Mouse (Mus musculus) forebrain, embryonic 14.5 days (tissue): ENCODE measurements around the gene Prkaca. TPM values are rescaled to one million over a fixed set of nuclear protein-coding genes. Genes with fewer than 3 reads are reported as not detected.

Experiments used
- ATAC-seq: fragments of 200-750 bp; cut with Nextera tagmentation; 2 replicates; pipeline ENCODE4 v1.8.0; 2017; ENCODE audit warnings: mild to moderate bottlenecking, moderate library complexity
- DNase-seq: peaks from one replicate; pipeline ENCODE4 v3.0.0-alpha.2; 2015; ENCODE audit warnings: low spot score
- H3K27ac ChIP-seq: fragments of 300-500 bp; sonication (generic); 2 replicates; pipeline ENCODE4 v1.5.1; 2014; ENCODE audit warnings: low read depth, mild to moderate bottlenecking, control low read depth, low read length, moderate library complexity
- H3K27me3 ChIP-seq: fragments of 300-500 bp; sonication (generic); replicated peaks from 2 replicates; pipeline ENCODE4 v1.6.1; 2014; ENCODE audit warnings: low read length, control low read depth, mixed read lengths; ENCODE audit not compliant: control insufficient read depth, insufficient read depth
- H3K36me3 ChIP-seq: fragments of 300-500 bp; sonication (generic); 2 replicates; pipeline ENCODE4 v1.6.1; 2014; ENCODE audit warnings: low read length, control low read depth; ENCODE audit not compliant: control insufficient read depth, insufficient read depth
- H3K4me1 ChIP-seq: fragments of 300-500 bp; sonication (generic); 2 replicates; pipeline ENCODE4 v1.6.1; 2014; ENCODE audit warnings: antibody characterized with exemption, low read length, control low read depth; ENCODE audit not compliant: control insufficient read depth, insufficient read depth
- H3K4me2 ChIP-seq: fragments of 300-500 bp; sonication (generic); 2 replicates; pipeline ENCODE4 v1.6.1; 2014; ENCODE audit warnings: mild to moderate bottlenecking, control low read depth, low read length
- H3K4me3 ChIP-seq: fragments of 300-500 bp; sonication (generic); 2 replicates; pipeline ENCODE4 v1.5.1; 2014; ENCODE audit warnings: low read depth, low read length, control low read depth
- H3K9ac ChIP-seq: fragments of 300-500 bp; sonication (generic); 2 replicates; pipeline ENCODE4 v1.6.1; 2014; ENCODE audit warnings: mild to moderate bottlenecking, low read length, control low read depth, moderate library complexity
- H3K9me3 ChIP-seq: fragments of 300-500 bp; sonication (generic); replicated peaks from 2 replicates; pipeline ENCODE4 v1.6.1; 2016; ENCODE audit warnings: low read length, control low read depth, mixed read lengths; ENCODE audit not compliant: control insufficient read depth
- WGBS: fragments of 180-500 bp; shearing (Covaris S2); extraction: QIAGEN DNeasy Blood & Tissue Kit; methylation state at CpG from one replicate; pipeline ENCODE4 v1.1.7; 2014; 5-methylcytosine and 5-hydroxymethylcytosine counted together
- polyA plus RNA-seq: library from polyadenylated mRNA; unstranded; fragments of >200 nt; fragmentation: Nextera tagmentation; extraction: Ambion mirVana; gene quantifications from 2 replicates; pipeline ENCODE4 v1.2.1, GENCODE M21; 2014

Prkaca gene
- polyA plus RNA-seq, 1 experiment from 2014 or later = 117 TPM

DNA sequence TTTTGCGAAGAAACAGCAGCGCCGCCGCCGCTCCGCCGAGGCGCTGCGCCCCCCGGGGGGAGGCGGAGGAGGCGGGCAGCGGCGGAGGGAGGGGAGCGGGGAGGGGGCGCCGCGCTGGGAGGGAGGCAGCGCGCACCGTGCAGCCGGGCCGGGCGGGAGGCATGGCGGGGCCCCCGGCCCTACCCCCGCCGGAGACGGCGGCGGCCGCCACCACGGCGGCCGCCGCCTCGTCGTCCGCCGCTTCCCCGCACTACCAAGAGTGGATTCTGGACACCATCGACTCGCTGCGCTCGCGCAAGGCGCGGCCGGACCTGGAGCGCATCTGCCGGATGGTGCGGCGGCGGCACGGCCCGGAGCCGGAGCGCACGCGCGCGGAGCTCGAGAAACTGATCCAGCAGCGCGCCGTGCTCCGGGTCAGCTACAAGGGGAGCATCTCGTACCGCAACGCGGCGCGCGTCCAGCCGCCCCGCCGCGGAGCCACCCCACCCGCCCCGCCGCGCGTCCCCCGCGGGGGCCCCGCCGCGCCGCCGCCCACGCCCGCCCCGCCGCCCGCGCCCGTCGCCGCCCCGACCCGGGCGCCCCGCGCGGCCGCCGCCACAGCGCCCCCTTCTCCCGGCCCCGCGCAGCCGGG is 24.8 kb downstream of the Prkaca start, which contains the start of gene Samd1:
Gene Samd1 (plus strand): TSS at position 162 of the 631 bp plus-strand sequence.
- peak within 1 kb of the TSS; percentile 76 for H3K4me3 ChIP-seq
- H3K27me3 ChIP-seq = peaks cover 10% of the 10 kb centered on the region
- H3K9me3 ChIP-seq = no peaks in the 10 kb centered on the region
- H3K36me3 ChIP-seq = peaks cover 34% of the 10 kb centered on the region
- 1% methylated on average over 35 of the region's 112 CpGs for WGBS
- H3K4me2 ChIP-seq = peak within 1 kb of the TSS; percentile 85
- peak; percentile 24 for ATAC-seq
- peaks cover 15% of the 10 kb centered on the region for H3K4me1 ChIP-seq
- peak within 1 kb of the TSS; percentile 97 for H3K27ac ChIP-seq
- H3K9ac ChIP-seq = peak within 1 kb of the TSS; percentile 84
- peak; percentile 73 for DNase-seq

DNA sequence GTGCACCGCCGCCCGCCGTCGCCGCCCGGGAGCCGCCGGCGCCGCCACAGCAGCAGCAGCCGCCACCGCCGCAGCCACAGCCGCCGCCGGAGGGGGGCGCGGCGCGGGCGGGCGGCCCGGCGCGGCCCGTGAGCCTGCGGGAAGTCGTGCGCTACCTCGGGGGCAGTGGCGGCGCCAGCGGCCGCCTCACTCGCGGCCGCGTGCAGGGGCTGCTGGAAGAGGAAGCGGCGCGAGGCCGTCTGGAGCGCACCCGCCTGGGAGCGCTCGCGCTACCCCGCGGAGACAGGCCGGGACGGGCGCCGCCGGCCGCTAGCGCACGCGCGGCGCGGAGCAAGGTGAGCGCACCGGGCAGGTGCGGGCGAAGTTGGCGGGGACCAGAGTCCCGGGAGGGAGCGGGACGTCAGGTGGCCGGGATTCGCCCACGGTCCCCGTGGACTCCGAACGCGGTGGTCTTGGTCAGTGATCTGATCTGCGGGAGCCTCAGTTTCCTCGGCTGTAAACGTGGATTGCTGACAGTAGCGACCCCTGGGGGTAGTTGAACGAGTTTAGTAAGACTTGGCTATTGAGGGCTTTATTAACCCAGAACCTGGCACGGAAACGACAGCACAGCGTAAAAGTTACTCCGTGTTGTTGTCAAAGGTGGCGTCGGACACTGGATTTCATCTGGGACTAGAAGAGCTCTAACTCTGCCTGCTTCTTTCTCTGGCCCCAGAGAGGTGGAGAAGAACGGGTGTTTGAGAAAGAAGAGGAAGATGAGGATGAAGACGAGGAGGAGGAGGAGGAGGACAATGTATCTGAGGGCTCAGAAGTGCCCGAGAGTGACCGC is 25.7 kb downstream of the Prkaca start:
- Histone ChIP-seq H3K4me1 (peaks cover 15% of the 10 kb centered on the region), H3K9ac (peak overlapping the region; percentile 84), H3K4me2 (peak overlapping the region; percentile 85), H3K36me3 (peaks cover 30% of the 10 kb centered on the region), H3K27ac (peak overlapping the region; percentile 97), H3K27me3 (peaks cover 10% of the 10 kb centered on the region), H3K9me3 (no peaks in the 10 kb centered on the region), H3K4me3 (peak overlapping the region; percentile 71)
- DNase-seq = peak; percentile 88
- ATAC-seq = peak; percentile 36
- WGBS = under 1% methylated on average over 73 of the region's 92 CpGs

DNA sequence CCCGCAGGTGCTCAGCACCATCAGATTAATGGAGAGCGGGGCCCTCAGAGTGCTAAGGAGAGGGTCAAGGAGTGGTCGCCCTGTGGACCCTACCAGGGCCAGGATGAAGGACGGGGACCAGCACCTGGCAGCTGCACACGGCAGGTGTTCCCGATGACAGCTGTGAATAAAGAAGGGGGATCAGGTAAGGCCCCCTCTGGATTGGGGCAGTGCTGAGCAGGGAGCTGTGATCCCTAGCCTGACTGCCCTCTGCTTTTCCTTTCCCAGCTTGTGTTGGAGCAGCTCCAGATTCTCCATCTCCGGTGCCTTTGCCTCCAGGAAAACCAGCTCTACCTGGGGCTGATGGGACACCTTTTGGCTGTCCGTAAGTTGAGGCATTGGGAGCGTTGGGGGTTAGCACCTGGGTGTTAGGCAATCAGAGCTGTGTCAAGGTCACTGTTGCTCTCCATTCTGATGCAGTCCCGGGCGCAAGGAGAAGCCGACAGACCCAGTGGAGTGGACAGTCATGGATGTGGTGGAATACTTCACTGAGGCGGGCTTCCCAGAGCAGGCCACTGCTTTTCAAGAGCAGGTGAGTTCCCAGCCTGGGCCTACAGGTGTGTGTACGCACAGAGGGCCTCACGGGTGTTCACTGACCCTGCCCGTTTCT is 26.4 kb downstream of the Prkaca start:
- H3K4me1 ChIP-seq = peaks cover 18% of the 10 kb centered on the region
- no peaks in the 10 kb centered on the region for H3K9me3 ChIP-seq
- peaks cover 10% of the 10 kb centered on the region for H3K27me3 ChIP-seq
- peak overlapping the region; percentile 71 for H3K4me3 ChIP-seq
- no peak for DNase-seq
- no peak overlapping the region for H3K27ac ChIP-seq
- no peak for ATAC-seq
- H3K9ac ChIP-seq = peak overlapping the region; percentile 84; the same call in 1 of the 2 replicates
- 63% methylated on average over 16 of the region's 16 CpGs for WGBS
- H3K36me3 ChIP-seq = peaks cover 25% of the 10 kb centered on the region
- peak overlapping the region; percentile 85 for H3K4me2 ChIP-seq

DNA sequence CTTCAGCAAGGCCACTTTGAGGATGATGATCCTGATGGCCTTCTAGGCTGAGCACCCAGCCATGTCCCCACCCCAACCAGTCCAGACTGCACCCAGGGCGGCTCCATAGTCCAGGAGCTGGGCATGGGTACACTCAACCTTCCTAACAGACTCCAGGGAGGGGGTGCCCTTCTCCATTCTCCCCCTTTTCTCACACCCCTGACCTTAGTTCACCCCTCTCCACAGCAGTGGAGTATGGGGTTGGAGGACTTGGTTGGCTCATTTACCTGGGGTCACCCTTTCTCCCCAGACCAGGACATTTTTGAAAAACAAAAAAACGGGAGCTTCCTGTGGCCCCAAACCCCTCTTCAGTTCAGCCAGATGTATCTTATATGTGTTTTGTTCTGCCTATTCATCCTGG is 27.0 kb downstream of the Prkaca start:
- no peak for DNase-seq
- WGBS = 88% methylated on average over 2 of the region's 2 CpGs
- H3K27me3 ChIP-seq = peaks cover 10% of the 10 kb centered on the region
- no peak overlapping the region; the same call in 1 of the 2 replicates for H3K9ac ChIP-seq
- no peak overlapping the region for H3K4me2 ChIP-seq
- H3K36me3 ChIP-seq = peaks cover 25% of the 10 kb centered on the region
- no peak overlapping the region for H3K4me3 ChIP-seq
- no peak overlapping the region for H3K27ac ChIP-seq
- ATAC-seq = no peak
- peaks cover 21% of the 10 kb centered on the region for H3K4me1 ChIP-seq
- no peaks in the 10 kb centered on the region for H3K9me3 ChIP-seq

DNA sequence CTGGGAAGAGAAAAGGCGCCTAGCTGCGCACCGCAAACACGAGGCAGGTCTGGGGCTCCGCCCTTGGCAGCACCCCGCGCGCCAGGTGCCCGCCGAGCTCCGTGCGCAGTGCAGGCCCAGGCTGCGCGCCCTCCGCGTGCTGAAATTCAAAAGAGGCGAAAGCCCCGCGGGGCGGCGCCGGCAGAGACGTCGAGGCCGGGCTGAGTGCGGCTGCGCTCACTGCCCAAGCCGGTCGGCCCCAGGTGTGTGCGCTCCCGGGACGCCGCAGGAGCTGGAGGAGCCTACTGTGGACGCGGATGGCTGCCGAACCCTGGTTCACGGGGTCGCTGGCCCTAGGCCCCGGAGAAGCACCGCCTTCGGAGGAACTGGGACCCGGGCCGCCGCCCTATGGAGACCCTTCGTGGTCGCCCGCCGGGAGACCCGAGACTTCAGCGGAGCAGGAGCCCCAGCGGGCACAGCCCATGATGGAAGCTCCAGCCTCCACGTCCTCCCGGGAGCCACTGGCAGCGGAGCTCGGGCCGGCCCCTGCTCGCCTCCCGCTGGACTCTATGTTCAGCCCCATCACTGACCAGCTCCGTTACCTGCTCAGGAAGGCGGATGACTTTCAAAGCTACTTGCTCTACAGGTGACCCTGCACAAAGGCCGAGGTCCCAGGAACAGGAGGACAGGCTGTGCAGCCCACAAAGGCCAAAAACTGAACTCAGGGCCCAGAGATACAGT is 28.6 kb downstream of the Prkaca start, which contains the start of gene 1700067K01Rik:
Gene 1700067K01Rik (plus strand): TSS at position 222 of the 720 bp plus-strand sequence.
- Histone ChIP-seq H3K4me1 (peaks cover 24% of the 10 kb centered on the region), H3K4me2 (peak within 1 kb of the TSS; percentile 31), H3K9me3 (no peaks in the 10 kb centered on the region), H3K27me3 (peaks cover 10% of the 10 kb centered on the region), H3K4me3 (0 out of 2 replicates have a peak within 1 kb of the TSS, but pooled peaks have one; percentile 5), H3K9ac (0 out of 2 replicates have a peak within 1 kb of the TSS, but pooled peaks have one; percentile 45), H3K27ac (no peak within 1 kb of the TSS), H3K36me3 (peaks cover 25% of the 10 kb centered on the region)
- ATAC-seq (no peak), DNase-seq (no peak)
- 16% methylated on average over 55 of the region's 61 CpGs for WGBS

DNA sequence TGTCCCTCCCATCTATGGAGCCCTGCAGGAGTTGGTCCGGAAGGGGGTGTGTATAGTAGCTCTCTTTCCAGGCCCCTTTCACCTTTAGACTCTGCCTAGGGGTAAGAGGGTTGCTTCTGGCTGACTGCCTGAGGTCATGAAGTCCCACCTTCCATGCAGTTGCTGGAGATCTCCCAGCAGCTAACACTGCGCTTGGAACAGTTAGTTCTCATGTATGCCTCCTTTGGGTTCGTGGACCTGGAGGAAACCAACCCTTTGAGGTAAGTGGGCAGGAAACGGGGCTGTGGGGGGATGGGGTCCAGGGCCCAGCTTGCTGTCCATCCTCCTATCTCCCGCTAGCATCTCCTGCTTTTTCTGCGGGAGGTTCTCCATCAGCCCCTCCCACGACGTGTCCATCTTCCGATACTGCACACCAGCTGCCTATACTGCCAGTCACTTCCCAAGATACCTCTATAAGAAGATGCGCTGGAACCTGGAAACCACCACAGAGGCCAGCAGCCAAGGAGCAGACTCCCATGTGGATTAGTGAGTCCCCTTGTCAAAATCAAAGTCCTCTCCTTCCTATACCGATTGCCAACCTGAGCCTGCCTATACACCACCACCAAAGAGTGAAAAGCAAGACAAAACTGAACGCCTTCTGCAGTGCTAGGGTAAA is 30.3 kb downstream of the Prkaca start:
- WGBS = 53% methylated on average over 12 of the region's 12 CpGs

DNA sequence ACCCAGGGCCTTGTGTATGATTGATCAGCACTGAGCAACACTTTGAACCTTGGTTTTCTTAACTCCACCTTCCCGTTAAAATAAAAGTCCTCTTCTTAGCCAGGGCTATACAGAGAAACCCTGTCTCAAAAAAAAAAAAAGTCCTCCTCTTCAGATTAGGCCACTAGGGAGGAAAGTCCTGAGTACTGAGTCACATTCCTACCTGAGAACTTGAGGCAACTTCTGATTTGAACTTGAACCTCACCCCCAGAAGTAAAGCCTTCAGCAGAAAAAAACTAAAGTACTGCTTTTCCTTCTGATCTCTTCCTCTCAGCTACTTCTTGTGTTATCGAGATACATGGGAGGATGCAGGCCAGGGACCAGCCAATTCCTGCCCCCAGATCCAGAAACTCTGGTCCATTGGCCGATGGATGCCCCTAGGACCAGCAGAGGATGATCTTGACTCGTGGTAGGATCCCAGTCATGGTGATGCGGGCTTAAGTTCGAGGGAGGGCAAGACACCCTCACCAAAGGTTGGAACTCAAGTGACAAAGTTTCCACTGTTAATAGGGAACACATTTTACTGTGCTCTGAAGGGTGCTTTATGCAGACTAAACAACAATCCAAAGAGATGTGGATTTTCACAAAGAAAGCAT is 30.9 kb downstream of the Prkaca start:
- peaks cover 23% of the 10 kb centered on the region for H3K4me1 ChIP-seq
- 75% methylated on average over 6 of the region's 6 CpGs for WGBS
- H3K27ac ChIP-seq = no peak overlapping the region
- H3K4me3 ChIP-seq = peak overlapping the region; percentile 58
- peak overlapping the region; percentile 79 for H3K9ac ChIP-seq
- peaks cover 25% of the 10 kb centered on the region for H3K36me3 ChIP-seq
- peaks cover 10% of the 10 kb centered on the region for H3K27me3 ChIP-seq
- ATAC-seq = no peak
- H3K9me3 ChIP-seq = no peaks in the 10 kb centered on the region
- H3K4me2 ChIP-seq = peak overlapping the region; percentile 96
- DNase-seq = no peak

More for the DNA sequence above, 30.3 kb downstream of the Prkaca start:
- no peak for ATAC-seq
- Histone ChIP-seq H3K9me3 (no peaks in the 10 kb centered on the region), H3K27me3 (peaks cover 10% of the 10 kb centered on the region), H3K36me3 (peaks cover 25% of the 10 kb centered on the region), H3K4me3 (no peak overlapping the region), H3K27ac (no peak overlapping the region), H3K4me1 (peaks cover 24% of the 10 kb centered on the region), H3K9ac (no peak overlapping the region), H3K4me2 (no peak overlapping the region)
- DNase-seq = no peak
